Mouse (Mus musculus) retina, postnatal 7 days (tissue): ENCODE measurements at regions not wholly inside any gene's neighbourhood (a gene's known extent, or its start where the extent isn't known, plus 50 kb on each side); places are given as distances from the start of the nearest gene placed in this dataset.
A peak's percentile ranks its signal among the peaks of the same experiment; 100 is the strongest.
"Not testable (repeated sequence)": the region's sequence is repeated elsewhere in the genome, so short reads cannot be mapped to it uniquely, and the experiment has no call there.

ENCODE experiments used
- DNase-seq: peaks from one replicate; pipeline ENCODE4 v3.0.0-alpha.2; 2012; ENCODE audit warnings: low read depth, low spot score

- DNase-seq: no peak
These were observed 292.2 kb upstream of the Kdm8 start for GRCm38 (mm10) chr7:125152281-125152680.

- DNase-seq: no peak
These were observed 289.2 kb upstream of the Kdm8 start for GRCm38 (mm10) chr7:125155291-125155690.

GRCm38 (mm10) chr7:125166881-125167351 is 277.6 kb upstream of the Kdm8 start:
- DNase-seq: peak; percentile 21

GRCm38 (mm10) chr7:125167666-125168065 is 276.8 kb upstream of the Kdm8 start:
- DNase-seq: no peak

- DNase-seq: peak; percentile 5
These were observed 262.9 kb upstream of the Kdm8 start for GRCm38 (mm10) chr7:125181548-125181947.

- DNase-seq: no peak
These were observed 262.2 kb upstream of the Kdm8 start for GRCm38 (mm10) chr7:125182266-125182665.

GRCm38 (mm10) chr7:125183011-125183410 is 261.5 kb upstream of the Kdm8 start:
- not testable (repeated sequence) for DNase-seq

GRCm38 (mm10) chr7:125185037-125185679 is 259.3 kb upstream of the Kdm8 start:
- DNase-seq: no peak

- no peak for DNase-seq
These were observed 257.3 kb upstream of the Kdm8 start for GRCm38 (mm10) chr7:125187011-125187740.

- DNase-seq: no peak
These were observed 255.5 kb upstream of the Kdm8 start for GRCm38 (mm10) chr7:125188986-125189385.

GRCm38 (mm10) chr7:125190067-125190466 is 254.4 kb upstream of the Kdm8 start:
- no peak for DNase-seq

- DNase-seq: no peak
These were observed 253.2 kb upstream of the Kdm8 start for GRCm38 (mm10) chr7:125191313-125191712.

GRCm38 (mm10) chr7:125211346-125211973 is 233.0 kb upstream of the Kdm8 start:
- no peak for DNase-seq

GRCm38 (mm10) chr7:125214036-125214435 is 230.4 kb upstream of the Kdm8 start:
- DNase-seq: no peak

- DNase-seq: no peak
These were observed 226.8 kb upstream of the Kdm8 start for GRCm38 (mm10) chr7:125217630-125218029.

- DNase-seq: no peak
These were observed 221.8 kb upstream of the Kdm8 start for GRCm38 (mm10) chr7:125222684-125223083.

GRCm38 (mm10) chr7:125234911-125235310 is 209.6 kb upstream of the Kdm8 start:
- peak; percentile 4 for DNase-seq

- DNase-seq: no peak
These were observed 207.4 kb upstream of the Kdm8 start for GRCm38 (mm10) chr7:125237026-125237425.

GRCm38 (mm10) chr7:125243021-125243420 is 201.5 kb upstream of the Kdm8 start:
- DNase-seq: no peak

GRCm38 (mm10) chr7:125248386-125248785 is 196.1 kb upstream of the Kdm8 start:
- no peak for DNase-seq

GRCm38 (mm10) chr7:125250385-125250784 is 194.1 kb upstream of the Kdm8 start:
- no peak for DNase-seq

- no peak for DNase-seq
These were observed 193.4 kb upstream of the Kdm8 start for GRCm38 (mm10) chr7:125250970-125251585.
